Mouse (Mus musculus) ES-Bruce4 (cell line): Measurements from ENCODE around the gene Itgb4.

Experiments
- EP300 ChIP-seq: IDR thresholded peaks from 2 replicates; pipeline ENCODE4 v1.6.1; 2011; ENCODE audit warnings: low read depth, low read length; ENCODE audit not compliant: insufficient read depth
- POLR2A ChIP-seq: IDR thresholded peaks from one replicate; pipeline ENCODE4 v1.8.1; 2011; ENCODE audit warnings: low read length; ENCODE audit not compliant: insufficient read depth

DNA sequence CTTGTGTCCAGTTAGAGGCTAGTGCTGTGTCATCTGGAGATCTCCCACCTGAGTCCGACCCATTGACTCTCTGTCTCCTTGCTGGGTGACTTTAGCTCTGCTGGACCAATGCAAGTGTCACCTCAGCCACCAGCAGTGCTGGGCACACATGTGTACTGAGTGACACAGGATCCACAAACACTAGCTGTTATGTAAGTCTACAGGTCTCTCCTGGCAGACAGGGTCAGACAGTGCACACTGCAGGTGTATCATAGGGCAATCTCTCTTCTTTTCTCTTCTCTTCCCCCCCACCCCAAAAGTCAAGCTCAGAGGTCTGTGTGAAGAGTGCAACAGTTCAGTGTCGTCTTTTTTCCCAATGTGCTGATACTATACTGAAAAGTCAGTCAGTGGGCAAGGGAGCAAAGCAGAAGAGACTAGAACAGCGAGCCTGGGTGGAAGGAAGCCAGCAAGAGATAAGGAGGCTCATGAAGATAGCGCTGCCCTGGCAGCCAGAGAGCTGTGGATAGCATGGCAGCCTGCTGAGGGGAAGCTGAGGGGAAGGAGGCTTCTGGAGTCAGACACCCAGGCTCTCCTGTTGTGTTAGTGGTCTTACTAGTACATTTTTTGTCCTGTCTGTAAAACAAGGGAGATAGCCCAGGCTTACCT is 82.8 kb downstream of the Itgb4 start:
- TF ChIP-seq POLR2A (no peak), EP300 (no peak)
